Mouse (Mus musculus) testis, adult 2 months (tissue): ENCODE measurements at regions not wholly inside any gene's neighbourhood (a gene's known extent, or its start where the extent isn't known, plus 50 kb on each side); places are given as distances from the start of the nearest gene placed in this dataset.

ENCODE experiments used
- H3K27ac ChIP-seq: fragments of 200-500 bp; 2 replicates; pipeline ENCODE4 v1.5.1; 2012; ENCODE audit warnings: low read depth, low read length; ENCODE audit not compliant: control insufficient read depth, insufficient read depth
- H3K27me3 ChIP-seq: fragments of 200-500 bp; 2 replicates; pipeline ENCODE4 v1.6.1; 2012; ENCODE audit warnings: mild to moderate bottlenecking, low read length, moderate library complexity; ENCODE audit not compliant: control insufficient read depth, insufficient read depth
- H3K36me3 ChIP-seq: fragments of 200-500 bp; 2 replicates; pipeline ENCODE4 v1.6.1; 2012; ENCODE audit warnings: mild to moderate bottlenecking, low read length; ENCODE audit not compliant: control insufficient read depth, insufficient read depth
- H3K4me1 ChIP-seq: fragments of 200-500 bp; 2 replicates; pipeline ENCODE4 v1.6.1; 2012; ENCODE audit warnings: low read length; ENCODE audit not compliant: control insufficient read depth, insufficient read depth
- H3K4me3 ChIP-seq: fragments of 200-500 bp; 2 replicates; pipeline ENCODE4 v1.5.1; 2012; ENCODE audit warnings: low read depth, mild to moderate bottlenecking, low read length, moderate library complexity, mixed read lengths; ENCODE audit not compliant: control insufficient read depth
- CTCF ChIP-seq: fragments of 200-500 bp; IDR thresholded peaks from 2 replicates; pipeline ENCODE4 v1.5.1; 2012; ENCODE audit warnings: low read depth, mild to moderate bottlenecking, inconsistent platforms, low read length, moderate library complexity; ENCODE audit not compliant: control insufficient read depth, insufficient read depth, insufficient replicate concordance
- POLR2A ChIP-seq: fragments of 200-500 bp; IDR thresholded peaks from 2 replicates; pipeline ENCODE4 v1.6.1; 2012; ENCODE audit warnings: low read depth, mild to moderate bottlenecking, inconsistent platforms, low read length, moderate library complexity; ENCODE audit not compliant: control insufficient read depth

- Histone ChIP-seq H3K4me3 (no peak overlapping the region), H3K27me3 (no peaks in the 10 kb centered on the region), H3K36me3 (no peaks in the 10 kb centered on the region), H3K27ac (no peak overlapping the region), H3K4me1 (no peaks in the 10 kb centered on the region)
- no peak for TF ChIP-seq CTCF
- no peak for TF ChIP-seq POLR2A
These were observed 150.0 kb upstream of the Thumpd2 start for GRCm38 (mm10) chr17:81214844-81215243.

- Histone ChIP-seq H3K4me1 (no peaks in the 10 kb centered on the region), H3K4me3 (no peak overlapping the region), H3K27me3 (no peaks in the 10 kb centered on the region), H3K36me3 (no peaks in the 10 kb centered on the region), H3K27ac (no peak overlapping the region)
- no peak for TF ChIP-seq POLR2A
- no peak for TF ChIP-seq CTCF
These were observed 147.2 kb upstream of the Thumpd2 start for GRCm38 (mm10) chr17:81212043-81212442.

DNA sequence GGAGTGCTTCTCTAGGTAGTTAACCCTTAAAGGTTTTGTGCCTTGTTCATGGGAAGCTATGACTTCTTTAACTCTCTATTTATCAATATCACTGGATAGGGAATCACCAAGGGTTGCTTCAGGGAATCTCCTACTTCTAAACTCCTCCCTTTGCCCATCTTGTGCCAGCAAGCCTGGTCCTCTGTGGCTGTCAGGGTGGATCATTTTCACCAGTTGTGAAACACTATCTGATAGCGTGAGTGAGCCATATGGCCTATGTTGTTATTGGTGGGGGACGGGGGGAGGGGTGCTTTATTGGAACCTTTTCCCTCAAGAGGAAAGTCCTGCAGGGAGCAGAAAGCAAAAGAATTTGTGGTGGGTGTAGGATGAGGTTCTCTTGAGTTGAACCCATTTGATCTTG lies 145.5 kb upstream of the Thumpd2 start:
- H3K4me3 ChIP-seq = no peak overlapping the region
- no peaks in the 10 kb centered on the region for H3K36me3 ChIP-seq
- no peak overlapping the region for H3K27ac ChIP-seq
- H3K4me1 ChIP-seq = no peaks in the 10 kb centered on the region
- no peak for TF ChIP-seq POLR2A
- no peak for TF ChIP-seq CTCF
- no peaks in the 10 kb centered on the region for H3K27me3 ChIP-seq

GRCm38 (mm10) chr17:81209323-81209722 lies 144.4 kb upstream of the Thumpd2 start:
- Histone ChIP-seq H3K27me3 (no peaks in the 10 kb centered on the region), H3K4me1 (no peaks in the 10 kb centered on the region), H3K4me3 (no peak overlapping the region), H3K27ac (no peak overlapping the region), H3K36me3 (no peaks in the 10 kb centered on the region)
- no peak for TF ChIP-seq CTCF
- no peak for TF ChIP-seq POLR2A

DNA sequence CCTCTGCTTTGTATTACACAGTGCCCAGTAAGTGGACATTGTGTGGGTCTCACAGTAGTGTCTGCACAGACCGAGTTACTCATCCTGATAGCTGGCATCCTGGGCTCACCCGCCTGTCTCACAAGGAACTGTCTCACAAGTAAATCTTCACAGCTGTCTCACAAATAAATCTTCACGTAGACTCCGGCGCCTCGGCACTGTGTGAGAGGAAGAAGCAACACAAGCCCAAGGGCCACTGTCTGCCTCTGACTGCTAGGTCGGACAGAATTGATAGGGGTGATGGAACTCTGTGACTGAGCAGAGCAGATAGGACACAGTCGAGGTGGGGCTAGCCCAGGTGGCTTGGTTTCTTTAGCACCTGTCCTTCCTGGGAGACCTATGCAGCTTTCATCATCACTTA lies 136.2 kb upstream of the Thumpd2 start:
- Histone ChIP-seq H3K4me1 (no peaks in the 10 kb centered on the region), H3K36me3 (no peaks in the 10 kb centered on the region), H3K27ac (no peak overlapping the region), H3K27me3 (no peaks in the 10 kb centered on the region), H3K4me3 (no peak overlapping the region)
- TF ChIP-seq CTCF (no peak), POLR2A (no peak)

DNA sequence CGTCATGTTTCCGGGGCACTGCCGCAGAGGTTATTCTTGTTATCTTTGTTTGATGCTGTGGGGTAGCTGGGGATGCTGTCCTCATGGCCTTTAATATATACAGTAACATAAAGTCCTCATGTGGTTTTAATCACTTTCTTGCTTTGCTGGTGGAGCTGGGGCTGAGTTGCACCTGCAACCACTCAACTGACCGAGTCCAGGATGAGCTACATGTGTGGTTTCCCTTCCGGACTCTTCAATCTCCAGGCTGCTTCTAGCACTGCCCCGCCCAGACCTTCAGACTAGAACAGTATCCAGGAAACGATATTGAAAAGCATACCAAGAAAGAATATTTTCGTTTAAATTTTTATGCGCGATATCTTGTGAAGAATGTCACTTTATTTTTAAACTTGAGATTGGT lies 129.1 kb upstream of the Thumpd2 start:
- no peak overlapping the region for H3K4me3 ChIP-seq
- TF ChIP-seq CTCF (no peak), POLR2A (no peak)
- H3K27ac ChIP-seq = no peak overlapping the region
- H3K4me1 ChIP-seq = 0 out of 2 replicates have a peak, but pooled peaks cover 2% of the 10 kb centered on the region
- no peaks in the 10 kb centered on the region for H3K36me3 ChIP-seq
- no peaks in the 10 kb centered on the region for H3K27me3 ChIP-seq

GRCm38 (mm10) chr17:81193230-81193871 lies 128.5 kb upstream of the Thumpd2 start:
- H3K36me3 ChIP-seq = no peaks in the 10 kb centered on the region
- 0 out of 2 replicates have a peak, but pooled peaks cover 2% of the 10 kb centered on the region for H3K4me1 ChIP-seq
- TF ChIP-seq CTCF = no peak
- TF ChIP-seq POLR2A = no peak
- H3K27ac ChIP-seq = no peak overlapping the region
- H3K27me3 ChIP-seq = no peaks in the 10 kb centered on the region
- H3K4me3 ChIP-seq = no peak overlapping the region
